Mouse (Mus musculus) yolk sac, embryonic 10.5 days (tissue): ENCODE results near the gene Itpkc.
A peak's percentile ranks its signal among the peaks of the same experiment; 100 is the strongest.

ENCODE experiments used
- DNase-seq: peaks from one replicate; pipeline ENCODE4 v3.0.0-alpha.2; 2017; ENCODE audit warnings: low spot score

Itpkc gene

DNA sequence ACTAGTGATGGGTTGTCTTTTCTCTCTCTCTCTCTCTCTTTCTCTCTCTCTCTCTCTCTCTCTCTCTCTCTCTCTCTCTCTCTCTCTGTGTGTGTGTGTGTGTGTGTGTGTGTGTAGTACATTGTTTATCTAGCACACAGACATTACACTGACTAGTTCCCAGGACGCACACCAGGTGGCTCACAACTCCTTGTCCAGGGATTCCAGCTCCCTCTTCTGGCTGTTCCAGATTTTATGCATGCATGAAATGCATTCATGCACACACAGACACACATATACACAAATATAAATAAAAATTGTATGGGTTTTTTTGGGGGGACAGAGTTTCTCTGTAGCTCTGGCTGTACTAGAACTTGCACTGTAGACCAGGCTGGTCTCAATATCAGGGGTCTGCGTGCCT lies 9.1 kb upstream of the Itpkc start:
- no peak for DNase-seq

DNA sequence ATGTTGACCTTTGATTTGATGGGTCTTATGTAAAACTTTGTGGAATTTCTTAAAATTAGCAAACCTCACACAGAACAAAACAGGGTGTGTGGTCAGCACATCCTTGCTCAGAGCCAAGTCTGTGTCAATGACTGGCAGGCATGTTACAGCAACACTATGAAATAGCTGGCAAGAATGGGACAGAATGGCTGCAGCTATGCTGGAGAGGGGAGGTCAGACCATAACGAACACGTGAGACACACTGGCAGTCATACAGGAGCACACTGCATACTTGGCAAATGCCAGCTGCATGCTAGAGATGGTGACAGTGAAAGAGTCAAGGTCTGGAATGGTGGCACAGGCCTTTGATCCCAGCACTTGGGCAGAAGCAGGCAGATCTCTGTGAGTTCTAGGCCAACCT lies 7.3 kb upstream of the Itpkc start:
- DNase-seq: no peak

GRCm38 (mm10) chr7:27233300-27233699 lies 4.8 kb upstream of the Itpkc start:
- DNase-seq: no peak

GRCm38 (mm10) chr7:27232781-27233281 lies 4.4 kb upstream of the Itpkc start, which contains the start of gene Coq8b:
Gene Coq8b, plus strand, starts transcription at chr7:27233023.
- DNase-seq: peak; percentile 97

DNA sequence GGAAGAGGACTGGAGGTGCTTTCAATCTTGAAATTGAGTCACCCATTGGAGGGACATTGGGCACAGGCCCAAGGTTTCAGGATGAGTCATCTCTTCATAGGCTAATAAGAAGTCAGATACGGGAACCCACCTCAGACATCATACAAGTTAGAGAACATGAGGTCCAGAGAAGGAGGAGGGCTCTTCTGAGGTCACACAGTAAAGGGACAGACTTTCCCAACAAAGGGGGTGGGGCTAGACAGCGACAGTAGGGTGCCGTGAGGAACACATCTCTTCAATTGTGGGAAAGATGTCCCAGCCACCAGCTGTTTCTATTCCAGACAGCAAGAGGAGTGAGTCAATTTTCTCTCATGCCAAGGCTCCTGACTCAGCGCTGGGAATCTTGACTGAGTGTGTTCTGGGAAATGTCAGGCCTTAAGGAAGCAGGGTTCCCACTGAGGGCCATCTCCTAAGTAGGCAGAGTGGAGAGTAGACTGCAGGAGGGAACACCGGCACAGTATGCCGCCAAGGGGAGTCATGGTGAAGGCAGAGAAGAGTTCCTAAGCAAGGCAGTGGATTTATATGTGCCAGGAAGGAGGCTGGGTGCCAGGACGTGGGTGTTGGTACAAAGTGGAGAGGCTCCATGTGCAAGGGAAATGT lies 3.4 kb upstream of the Itpkc start:
- DNase-seq: no peak

DNA sequence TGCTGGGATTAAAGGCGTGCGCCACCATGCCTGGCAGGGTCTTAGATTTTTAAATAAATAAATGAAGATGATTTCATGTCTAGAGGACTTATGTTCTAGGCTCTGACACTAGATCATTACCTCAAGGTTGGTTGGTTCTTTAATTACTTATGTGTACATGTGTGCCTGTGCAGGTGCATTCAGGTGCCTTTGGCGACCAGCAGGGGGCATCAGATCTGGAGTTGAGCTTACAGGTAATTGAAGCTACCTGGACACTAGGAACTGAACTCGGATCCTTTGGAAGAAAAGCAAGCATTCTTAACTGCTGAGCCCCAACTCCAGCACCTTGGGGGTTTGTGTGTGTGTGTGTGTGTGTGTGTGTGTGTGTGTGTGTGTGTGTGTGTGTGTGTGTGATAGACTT lies 2.3 kb upstream of the Itpkc start:
- no peak for DNase-seq

DNA sequence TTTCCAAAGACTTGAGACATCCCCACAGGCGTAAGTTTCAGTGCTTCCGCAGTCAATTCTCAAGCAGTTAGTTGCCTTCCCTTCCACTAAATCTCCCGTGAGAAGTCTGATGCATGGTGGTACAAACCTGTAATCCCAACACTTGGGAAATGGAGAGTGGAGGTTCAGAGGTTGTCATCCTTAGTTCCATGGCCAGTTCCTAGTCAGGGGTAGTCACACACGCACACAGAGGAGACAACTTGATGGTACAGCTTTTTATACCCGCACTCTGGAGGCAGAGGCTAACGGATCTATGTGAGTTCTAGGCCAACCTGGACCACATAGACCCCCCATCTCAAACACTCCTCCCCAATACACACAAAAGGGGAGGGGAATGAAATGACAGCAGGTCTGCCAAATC lies 404 bp upstream of the Itpkc start:
- DNase-seq: no peak

GRCm38 (mm10) chr7:27227676-27228075 lies 785 bp downstream of the Itpkc start:
- DNase-seq: no peak

GRCm38 (mm10) chr7:27227276-27227675 lies 1.2 kb downstream of the Itpkc start:
- no peak for DNase-seq

DNA sequence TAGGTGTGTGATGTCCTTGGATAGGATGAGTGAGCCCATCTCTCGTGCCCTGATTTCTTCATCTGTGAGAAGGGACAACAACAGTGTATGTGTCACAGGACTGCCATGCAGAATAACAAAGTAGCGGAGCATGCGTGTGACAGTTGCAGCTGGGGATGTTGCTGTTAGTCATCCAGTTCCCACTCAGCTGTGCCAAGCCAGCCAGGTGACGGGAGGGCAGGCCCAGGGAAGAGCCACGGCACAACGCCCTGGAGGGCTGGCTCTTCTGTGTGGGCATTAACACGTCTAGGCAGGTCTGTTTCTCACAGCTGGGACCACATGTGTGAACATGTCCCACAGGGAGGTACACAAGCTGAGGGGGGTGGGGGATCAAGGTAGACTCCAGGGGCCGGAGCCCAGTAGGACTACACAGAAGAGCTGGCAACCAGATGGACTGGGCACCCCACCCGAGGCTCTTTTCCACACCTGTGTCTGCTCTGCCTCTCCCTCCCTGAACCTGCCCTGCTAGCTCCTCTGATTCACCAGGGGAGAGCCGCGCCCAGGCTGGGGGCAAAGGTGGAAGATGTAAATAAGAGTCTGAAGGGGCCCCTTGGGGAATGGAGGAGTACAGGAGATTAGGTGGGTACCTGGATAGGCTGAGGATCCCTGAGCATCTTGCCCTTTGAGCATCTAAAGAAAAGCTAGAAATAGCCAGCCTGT lies 3.4 kb downstream of the Itpkc start:
- DNase-seq: no peak

DNA sequence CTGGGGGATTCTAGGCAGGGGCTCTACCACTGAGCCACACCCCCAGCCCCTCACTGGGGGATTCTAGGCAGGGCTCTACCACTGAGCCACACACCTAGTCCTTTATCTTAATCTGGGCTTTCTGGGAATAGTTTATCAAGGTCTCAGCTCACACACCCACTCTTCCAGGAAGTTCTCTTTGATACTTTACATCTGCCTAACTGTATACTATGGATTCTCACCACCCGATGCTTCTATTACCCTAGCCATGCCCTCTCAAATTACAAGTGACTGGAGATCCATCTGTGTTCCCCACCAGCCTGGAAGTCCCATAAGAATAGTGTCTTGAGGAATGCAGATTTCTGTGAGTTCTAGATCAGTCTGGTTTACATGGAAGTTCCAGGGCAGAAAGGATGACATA lies 5.9 kb downstream of the Itpkc start:
- DNase-seq: no peak

DNA sequence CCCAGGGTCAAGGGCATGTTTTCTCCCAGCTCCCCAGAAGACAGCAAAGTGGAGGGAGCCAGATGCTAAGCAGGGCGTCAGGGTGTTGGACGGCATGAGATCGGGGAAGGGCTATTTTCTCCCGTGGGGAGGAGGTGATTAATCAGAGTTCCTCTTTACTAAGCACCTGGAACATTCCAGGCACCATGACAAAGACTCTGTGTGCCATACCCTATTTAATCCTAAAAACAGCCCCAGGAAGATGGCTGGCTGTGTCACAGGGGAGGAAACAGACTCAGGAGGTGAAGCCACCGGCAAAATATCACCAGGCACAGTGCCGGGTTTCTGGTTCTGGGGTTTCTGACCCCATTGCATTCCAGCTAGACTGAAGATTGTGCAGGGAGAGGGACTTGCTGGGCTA lies 6.5 kb downstream of the Itpkc start:
- no peak for DNase-seq

DNA sequence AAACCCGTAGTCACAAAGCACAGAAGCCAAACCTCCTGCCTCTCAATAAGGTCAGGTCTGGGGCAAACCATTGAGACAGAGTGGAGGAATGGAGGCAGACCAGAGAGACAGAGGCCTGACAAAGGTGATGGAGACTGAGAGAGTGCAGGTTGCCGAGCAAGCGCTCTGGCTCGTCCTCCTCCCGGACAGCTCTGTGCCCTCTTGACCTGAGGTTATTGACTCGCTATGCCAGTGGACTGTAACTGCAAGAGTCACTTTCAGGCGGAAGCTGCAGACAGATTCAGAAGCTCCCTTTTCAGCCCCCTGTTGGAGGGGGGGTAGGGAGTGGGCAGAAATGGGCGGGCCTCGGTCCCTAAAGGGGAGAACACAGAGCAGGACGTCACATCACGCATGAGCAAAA lies 8.5 kb downstream of the Itpkc start:
- no peak for DNase-seq

DNA sequence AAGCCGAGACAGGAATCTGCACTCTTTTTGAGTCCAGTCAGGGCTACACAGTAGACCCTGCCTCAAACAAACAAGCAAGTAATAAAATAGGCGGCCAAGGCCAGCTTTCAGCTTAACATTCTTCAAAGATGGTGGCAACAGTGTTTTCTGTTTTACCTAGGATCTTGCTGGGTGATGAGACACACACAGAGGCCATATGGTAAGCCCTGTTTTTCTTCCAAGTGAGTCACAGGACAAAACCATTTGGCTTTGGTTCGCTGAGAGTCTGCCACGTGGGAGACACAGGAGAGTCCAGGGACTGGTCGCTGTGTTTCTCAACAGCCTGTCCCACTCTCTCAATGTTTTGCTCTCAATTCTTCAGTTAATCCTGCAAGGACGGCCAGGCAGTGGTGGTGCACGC lies 9.9 kb downstream of the Itpkc start:
- DNase-seq: no peak

DNA sequence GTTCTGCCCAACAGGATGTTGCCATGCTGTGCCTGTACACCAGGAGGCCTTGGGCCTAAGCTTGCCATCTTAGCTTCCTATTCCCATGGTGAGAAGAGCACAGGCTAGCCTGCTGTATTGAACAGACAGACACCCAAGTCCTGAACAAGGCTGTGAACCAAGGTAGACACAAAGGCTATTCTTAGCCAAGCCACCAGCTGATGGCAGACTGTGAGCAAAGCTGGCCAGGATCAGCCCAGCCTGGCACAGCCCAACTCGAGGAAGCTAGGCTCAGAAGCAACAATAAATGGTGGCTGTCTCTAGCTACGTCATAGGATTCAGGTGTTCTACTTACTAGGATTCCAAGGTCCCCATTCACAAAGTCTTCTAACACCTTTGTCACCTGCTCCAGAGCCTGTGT lies 15.8 kb downstream of the Itpkc start:
- DNase-seq: no peak

GRCm38 (mm10) chr7:27203730-27204449 lies 24.6 kb downstream of the Itpkc start:
- no peak for DNase-seq

GRCm38 (mm10) chr7:27198779-27199178 lies 29.7 kb downstream of the Itpkc start:
- DNase-seq: no peak

DNA sequence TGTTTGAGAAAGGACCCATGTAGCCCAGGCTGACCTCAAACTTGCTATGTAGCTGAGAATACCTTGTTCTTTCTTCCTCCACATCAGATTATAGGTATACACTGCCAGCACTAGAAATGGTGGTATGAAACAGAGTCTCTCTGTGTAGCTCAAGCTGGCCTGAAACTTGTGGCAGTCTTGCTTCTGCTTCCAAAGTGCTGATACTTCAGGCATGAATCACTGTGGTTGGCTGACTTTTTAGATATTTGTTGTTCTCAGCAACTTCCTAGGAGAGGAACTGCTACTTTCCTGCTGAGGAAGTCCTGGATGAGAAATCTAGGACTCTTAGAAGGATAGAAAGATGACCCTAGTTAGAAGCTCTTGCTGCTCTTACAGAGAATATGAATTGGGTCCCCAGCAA lies 30.1 kb downstream of the Itpkc start:
- DNase-seq: no peak

DNA sequence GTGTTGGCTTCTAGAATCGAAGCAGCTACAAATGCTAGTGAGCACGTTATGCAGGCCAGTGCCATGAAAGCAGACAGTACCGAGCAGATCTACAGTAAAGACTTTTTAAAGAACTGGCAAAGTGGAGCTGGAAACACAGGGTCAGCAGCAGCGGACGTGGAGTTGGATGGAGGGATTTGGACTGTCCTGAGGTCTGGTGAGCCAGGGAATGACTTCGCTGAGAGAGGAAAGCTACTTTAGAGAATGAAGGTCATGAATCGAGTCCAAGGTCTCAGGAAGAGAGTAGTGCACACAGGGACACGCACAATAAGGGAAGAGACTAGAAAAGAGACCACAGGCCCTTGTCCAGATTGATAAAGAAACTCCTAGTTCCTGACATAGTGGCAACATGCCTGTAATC lies 30.8 kb downstream of the Itpkc start:
- DNase-seq: no peak

DNA sequence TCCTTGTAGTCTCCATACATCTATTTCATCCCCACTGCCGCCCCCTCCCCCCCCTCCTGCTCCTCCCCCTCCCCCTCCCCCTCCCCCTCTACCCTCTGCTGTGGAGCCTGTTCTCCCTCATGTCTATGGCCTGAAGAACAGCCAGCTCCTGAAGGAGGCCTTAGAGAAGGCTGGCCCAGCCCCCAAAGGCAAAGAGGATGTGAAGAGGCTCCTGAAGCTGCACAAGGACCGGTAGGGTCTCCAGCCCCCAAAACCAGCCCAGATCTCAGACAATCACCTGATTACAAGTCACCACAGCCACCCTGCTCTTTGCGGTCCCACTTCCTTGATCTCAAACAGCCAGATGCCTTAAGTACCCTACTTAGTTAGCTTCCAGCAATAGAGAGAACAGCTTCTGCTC lies 31.3 kb downstream of the Itpkc start:
- DNase-seq: no peak

GRCm38 (mm10) chr7:27195681-27196611 lies 32.5 kb downstream of the Itpkc start, which contains the start of the genes BC024978 and Snrpa:
Gene BC024978, plus strand, starts transcription at chr7:27195781.
Gene Snrpa, minus strand, starts transcription at chr7:27196271.
- DNase-seq: peak; percentile 98

DNA sequence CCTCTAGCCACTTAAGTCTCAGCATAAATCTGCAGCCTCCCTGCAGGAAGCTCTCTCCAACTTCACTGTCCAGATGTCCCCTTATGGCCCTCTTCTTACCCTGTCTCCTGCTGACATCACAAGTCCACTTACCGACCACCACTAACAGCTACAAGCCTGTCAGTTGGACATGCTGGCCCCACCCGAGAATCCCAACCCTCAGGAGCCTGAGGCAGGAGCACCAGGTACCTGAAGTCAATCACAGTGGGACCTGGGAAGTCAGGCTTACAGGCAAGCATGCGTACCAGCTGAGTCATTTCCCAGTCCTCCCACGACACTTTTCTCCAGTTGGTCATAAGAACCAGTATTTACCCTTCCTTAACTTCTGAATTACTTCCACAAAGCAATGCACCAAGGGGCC lies 34.7 kb downstream of the Itpkc start:
- no peak for DNase-seq
